Mouse (Mus musculus) kidney, postnatal 36 days (tissue): ENCODE results near the gene Gpr155.
A peak's percentile ranks its signal among the peaks of the same experiment; 100 is the strongest.

Experiments
- DNase-seq, 2 experiments: peaks; one replicate each; pipeline ENCODE4 v3.0.0; 2021 to 2022; ENCODE audit warnings: mixed read lengths in 2 of 2

Gene Gpr155

DNA sequence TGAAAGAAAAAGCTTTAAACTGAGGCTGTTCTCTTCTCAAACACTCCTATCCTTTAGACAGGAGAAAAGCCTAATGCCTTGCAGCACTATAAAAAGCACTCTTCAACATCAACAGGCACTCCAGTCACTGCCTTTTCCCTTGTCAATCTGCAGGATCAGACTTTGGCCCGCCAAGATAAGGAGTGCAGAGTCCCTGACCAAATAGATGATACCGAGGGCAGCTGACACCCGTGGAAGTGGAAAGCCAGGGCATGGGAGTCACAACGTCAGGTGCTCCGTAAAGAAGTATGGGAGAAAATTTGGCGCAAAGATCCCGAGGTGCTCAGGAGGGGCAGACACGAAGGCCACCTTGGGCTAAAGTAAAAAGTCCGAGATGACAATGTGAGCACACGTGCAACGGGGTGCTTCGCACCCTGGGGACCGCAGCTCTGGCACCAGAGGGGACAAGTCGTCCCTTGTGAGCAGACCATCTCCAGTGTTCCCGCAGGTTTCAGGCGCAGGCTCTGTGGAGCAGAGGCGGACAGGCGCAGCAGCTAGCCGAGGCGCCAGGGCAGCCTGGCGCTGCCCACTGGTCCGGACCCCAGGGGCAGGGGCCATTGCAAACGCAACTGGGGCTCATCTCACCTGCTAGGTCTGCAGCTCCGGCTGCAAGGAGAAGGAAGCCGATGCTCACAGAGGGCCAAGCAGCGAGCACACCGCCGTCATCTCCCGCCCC, 574 bp downstream of the Gpr155 start:
- peak in 1 of 2 experiments; percentile 14 for DNase-seq

DNA sequence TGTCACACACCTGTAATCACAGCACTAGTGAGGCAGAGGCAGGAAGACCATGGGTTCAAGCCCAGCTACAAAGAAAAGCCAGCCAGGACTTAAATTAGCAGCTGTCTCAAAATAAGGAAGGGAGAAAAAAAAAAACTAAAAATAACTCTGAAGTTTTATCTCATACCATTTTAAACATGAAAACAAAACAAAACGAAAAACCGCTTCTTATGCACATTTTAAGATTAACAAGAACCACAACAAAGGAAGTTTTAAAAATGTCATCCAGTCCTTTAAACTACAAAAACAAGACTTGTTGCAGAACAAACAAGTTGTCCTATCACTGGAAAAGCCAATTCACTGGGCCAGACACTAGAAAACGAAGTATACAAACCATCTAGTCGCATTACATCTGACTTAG, 1.2 kb downstream of the Gpr155 start:
- no peak for DNase-seq

DNA sequence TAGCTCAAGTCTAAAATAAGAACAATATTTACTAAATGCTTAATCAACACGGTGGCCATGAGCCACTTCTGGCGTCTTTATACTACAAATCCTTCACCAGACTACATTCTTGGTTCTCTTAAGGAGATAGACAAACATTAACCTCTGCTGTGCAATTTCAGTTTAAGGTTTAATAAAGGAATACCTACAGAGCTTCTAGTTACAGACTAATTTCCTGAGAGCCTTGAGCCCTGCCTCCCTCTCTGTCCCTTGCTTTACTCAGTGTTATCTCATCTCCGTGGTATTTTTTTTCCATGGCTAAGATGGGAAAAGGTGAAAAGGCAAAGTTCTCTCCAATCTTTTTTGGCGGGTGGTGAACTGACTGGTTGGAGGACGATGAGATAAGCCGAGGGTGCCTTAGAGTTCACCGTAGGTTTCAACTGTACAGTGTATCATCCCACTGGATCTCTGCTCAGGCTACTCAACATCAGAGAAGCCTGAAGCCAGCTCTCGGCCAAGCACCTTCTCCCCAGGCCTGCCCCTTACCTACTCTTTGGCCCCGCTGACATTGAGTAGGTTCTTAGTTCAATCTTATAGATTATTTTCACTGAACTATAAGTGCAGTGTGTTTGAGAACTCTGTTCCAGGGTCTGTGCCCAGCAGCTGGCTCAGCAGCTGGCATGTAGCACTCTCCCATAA, 5.9 kb downstream of the Gpr155 start:
- DNase-seq: peak in 1 of 2 experiments; percentile 15

DNA sequence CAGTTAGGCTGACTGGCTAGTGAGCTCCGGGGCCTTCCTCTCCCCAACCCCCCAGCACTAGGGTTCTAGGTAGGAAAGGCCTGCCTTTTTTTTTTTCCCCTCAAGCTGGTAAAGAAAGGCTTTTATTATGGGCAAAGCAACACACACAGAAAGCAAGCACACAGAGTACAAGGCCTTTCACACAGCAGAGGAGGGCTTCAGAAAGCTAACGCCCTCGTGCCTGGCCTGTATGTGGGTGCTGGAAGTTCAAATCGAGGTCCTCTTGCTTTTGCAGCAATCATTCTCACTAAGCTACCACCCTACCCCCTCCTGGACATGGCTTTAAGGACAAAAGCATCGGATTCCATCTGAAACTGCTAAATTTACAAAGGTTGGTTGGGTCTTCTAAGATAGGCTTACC, 6.7 kb downstream of the Gpr155 start:
- DNase-seq: no peak

DNA sequence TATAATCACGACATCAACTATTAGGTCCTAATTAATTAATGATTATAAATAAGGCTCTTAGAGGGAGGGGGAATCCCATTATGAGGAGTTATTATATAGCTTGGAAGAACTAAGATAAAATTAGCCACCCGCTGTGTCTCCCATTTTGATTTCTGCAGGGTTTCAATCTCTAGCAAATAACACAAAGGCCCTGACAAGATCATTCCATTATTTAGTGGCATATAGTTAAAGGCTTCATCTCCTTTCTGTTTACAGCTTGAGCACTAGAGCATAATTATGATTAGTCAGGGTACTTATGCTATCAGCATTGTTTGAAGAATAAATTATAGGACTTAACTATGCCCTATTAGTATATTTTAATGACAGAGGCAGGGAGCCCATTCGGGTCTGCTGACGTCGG, 8.0 kb downstream of the Gpr155 start:
- DNase-seq: no peak

DNA sequence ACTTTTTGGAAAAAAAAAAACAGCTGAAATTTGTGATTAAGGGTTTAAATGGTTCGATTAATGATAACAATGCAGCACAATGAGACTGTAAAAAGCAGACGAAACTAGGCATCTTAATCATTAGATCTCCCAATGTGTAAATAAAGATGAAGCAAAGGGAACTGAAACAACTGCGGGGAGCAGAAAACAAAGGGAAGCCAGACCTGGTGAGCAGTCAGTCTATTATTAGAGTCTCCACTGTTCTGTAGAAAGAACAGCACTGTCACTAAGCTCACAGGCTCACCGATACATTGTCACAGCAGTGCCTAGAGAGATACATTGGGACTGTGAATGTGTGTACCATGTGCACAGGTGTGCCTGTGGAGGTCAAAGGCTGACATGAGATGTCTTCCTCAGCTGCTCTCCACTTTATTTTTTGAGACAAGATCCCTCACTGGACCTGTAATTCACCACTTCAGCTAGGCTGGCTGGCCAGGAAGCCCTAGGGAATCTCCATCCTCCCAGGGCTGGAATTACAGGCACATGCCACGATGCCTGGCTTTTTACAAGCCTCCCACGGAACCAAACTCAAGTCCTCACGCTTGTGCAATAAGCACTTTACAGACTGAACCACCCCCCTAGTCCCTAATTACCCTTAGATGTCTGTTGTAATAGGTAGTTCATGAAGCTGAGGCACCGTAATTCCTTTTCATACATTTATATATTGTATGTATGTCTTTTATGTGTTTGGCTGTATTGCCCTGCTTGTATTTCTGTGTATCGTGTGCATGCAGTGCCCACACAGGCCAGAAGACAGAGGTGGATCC, 14.6 kb downstream of the Gpr155 start:
- no peak for DNase-seq

DNA sequence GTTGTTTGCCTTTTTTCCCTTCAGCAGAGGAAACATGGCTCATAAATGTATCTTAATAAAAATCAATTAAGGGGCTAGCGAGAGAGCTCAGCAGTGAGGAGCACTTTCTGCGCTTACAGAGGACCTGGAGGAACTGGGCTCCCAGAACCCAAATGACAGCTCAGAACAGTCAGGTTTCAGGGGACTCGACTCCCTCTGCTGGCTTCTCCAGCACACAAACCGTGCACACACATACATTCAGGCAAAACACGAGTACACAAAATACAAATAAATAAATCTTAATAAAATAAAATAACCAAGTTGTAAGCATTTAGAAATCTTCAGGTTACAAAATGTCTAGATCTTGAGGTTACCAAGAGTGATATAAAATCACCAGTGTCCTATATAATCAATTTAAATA, 22.9 kb downstream of the Gpr155 start:
- no peak for DNase-seq

DNA sequence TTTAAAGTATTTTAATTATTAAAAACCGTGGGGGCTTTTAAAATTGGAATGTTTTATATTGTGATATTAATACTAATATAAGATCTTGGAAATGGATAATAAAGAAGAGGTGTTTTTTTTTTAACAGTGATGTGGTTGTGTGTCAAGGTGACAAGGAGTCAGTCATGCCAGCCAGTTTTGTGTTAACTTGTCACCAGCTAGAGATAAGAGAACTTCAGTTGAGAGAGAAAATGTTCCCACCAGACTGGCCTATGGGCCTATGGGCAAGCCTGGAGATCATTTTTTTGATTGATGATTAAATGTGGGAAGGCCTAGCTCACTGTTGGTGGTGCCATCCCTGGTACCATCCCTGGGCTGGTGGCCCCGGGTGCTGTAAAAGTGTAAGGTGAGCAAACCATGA, 25.8 kb downstream of the Gpr155 start:
- no peak for DNase-seq

DNA sequence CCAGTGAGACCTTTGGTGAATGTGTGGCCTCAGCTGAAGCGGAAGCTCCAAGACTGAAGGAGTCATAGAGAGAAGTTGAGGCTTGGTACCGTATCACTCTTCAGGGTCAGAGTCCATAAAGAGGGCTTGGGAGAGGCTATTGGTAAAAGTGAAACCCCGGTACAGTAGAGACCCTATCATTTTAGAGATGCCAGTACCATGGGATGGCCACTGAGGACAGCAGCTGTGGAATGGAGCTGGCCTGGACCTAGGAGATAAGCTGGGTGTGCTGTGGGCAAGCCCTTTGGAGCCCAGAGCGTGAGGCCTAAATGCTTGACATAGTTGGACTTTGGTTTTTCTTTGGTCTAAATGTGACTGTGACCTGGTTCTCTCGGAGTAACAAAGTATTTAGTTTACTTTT, 26.4 kb downstream of the Gpr155 start:
- peak in 1 of 2 experiments; percentile 34 for DNase-seq

DNA sequence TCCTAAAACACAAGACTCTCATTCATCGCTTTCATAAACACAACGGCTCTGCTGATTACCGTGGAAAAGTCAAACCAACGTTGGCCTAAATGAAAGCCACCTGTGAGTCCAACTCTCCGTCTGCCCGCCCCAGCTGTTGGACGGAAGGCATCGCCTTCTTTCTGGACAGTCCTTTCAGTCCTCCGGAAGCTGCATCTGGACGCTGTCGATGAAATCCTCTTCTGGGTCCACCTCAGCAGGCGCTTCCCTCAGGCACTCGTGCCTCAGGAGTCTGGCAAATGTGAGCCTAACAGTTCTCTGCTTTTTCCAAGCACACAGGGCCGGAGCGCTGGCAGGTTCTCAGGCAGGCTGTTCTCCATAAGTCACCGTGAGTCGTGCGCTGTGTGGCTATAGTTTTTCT, 29.4 kb downstream of the Gpr155 start:
- no peak for DNase-seq

DNA sequence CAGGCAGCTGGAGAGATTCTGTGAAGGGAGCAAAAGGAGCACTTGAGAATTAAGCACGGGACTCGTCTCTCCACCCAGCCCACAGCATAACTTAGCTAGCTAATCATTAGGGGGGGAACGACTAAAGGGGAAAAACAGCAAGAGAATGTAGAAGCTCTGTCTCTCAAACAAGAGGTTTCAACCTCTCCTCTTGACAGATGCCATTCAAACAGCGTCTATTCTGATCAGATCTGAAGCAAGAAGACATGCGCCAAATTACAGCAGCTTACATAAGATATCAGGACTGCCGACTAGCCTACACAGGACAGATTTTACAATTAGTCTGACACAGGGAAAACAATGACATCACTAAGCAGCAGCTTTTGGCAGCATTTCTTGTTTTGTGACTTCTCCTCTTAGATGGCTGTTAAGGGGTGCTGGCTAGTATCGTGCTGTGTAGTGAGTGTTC, 34.4 kb downstream of the Gpr155 start:
- peak; percentile 11 to 40 for DNase-seq

DNA sequence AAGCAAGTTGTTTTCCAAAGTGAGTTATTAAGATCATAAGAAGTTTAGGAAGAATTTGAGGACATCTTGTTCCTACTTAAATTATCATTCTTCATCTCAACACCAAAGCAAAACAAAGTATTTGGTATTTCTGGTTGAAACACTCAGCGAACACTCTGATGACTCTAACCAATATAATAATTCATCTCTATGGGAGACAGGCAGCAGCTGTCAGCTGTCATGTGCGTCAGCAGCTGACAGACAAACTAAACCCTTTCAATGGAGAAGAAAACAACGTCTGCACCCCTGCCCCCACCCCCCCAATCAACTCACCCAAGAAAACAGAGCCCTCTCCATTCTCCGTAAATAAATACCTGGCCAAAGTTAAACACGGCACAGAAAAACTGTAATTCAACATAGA, 34.9 kb downstream of the Gpr155 start:
- peak in 1 of 2 experiments; percentile 24 for DNase-seq

DNA sequence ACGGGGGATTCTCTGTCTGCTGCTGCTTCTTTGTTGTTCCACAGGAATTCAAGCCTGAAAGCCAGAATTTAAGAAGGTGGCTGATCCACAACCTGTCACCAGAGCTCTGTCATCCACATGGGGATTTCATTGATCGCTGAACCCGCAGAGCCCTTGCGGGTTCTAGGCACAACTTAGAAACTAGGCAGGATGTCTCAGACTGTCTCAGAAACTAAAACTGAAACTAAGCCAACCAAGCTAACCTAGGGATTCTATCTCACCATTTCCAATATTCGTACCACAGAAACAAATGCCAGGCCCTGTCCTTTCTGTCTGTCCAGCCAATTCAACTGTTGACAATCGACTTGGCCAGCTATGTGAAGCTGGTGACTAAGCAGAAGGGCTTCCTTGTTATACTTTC, 38.2 kb downstream of the Gpr155 start:
- no peak for DNase-seq

DNA sequence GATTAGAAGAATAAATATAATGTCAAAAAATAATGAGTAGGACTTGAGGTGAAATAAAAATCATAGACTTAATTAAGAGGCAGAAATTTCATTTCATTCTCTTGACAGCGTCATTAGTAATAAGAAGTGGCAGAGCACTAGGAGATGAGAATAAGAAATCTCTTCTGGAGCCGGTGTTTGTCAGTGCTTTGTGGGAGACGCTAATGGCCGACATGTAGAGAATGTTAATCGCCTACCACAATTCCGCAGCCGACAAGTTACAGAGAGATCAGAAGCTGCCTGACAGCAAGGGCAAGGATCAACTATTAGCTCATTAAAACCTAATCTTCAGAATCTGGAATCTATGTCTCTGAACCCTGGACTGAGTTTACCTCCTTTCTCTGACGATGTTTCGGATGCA, 38.6 kb downstream of the Gpr155 start:
- no peak for DNase-seq

DNA sequence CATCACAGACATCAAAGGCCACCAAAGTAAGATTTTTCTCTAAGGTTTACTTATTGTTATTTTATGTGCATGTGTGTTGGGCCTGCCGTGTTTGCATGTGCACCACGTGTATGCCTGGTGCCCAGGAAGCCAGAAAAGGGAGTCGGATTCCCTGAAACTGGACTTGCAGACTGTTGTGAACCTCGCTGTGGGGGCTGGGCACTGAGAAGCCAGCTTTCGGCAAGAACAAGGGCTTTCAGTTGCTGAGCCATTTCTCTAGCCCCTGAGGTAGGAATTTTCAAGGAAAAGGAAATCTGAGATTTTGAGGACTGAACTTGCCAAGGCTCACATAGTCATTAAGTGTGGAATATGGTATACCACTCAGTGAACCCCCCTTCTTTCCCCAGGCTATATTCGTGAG, 39.2 kb downstream of the Gpr155 start:
- no peak for DNase-seq

DNA sequence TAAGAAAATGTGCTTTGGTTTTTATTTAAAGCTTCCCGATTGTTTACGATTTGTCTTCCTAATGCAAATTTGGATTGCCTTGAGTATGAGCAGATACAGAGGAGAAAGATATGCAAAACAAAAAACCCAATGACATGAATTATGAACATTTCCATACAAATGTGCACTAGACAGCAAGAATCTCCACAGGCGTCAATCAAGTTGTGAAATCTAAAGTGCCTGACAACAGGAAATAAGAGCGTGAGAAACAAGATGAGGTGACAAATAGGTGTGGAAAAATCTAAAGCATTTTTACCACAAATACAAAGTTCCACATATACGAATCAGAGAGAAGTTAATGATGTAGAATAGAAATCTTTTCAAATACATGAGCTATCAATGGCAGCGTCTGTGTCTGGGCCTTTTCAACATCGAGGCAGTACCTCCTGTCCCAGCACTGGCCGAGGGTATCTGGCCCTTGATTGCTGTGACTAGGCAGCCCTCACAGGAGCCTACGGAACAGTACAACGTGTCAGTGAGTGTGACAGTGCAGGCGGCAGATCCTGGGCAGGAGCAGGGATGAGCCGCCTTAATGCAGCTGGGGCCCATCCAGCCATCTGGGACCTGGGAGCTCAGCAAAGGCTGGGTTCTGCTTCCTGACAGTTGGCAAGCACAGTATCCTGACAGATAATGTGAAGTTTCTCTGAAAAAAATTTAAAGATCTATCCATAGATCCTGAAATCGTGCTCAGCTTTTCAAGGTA, 39.9 kb downstream of the Gpr155 start:
- no peak for DNase-seq

DNA sequence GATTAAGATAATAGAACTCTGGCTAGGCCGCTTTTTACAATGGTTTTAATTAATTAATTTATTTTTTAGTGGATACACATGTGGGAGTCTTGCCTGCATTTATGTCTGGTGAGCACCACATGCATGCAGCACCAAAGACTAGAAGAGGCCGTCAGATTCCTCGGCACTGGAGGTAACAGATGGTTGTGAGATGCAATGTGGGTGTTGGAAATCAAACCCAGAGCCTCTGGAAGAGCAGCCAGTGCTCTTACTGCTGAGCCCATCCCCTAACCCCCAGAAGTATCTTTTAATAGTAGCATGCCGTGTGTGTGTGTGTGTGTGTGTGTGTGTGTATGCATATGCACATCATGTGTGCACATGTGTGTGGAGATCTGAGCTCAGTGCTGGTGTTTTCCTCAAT, 41.2 kb downstream of the Gpr155 start:
- DNase-seq: no peak

DNA sequence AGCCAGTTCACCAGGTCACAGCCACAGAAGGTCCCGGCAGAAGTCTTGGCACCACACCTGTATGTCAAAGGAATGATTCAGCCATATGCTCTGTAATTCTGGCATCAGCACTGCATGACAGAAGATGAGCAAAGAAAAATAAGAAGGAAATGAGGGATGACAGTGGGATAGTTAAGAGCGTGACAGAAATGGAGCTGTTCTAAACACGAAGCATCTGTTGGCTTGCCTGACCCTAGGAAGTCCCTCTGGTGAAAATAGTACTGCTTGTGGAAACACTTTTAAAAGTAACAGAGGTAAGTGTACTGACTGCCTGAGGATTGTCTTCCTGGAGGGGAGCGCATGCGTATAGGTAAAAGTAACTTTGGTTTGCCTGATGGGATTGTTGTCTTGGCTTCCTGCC, 42.7 kb downstream of the Gpr155 start:
- DNase-seq: no peak

DNA sequence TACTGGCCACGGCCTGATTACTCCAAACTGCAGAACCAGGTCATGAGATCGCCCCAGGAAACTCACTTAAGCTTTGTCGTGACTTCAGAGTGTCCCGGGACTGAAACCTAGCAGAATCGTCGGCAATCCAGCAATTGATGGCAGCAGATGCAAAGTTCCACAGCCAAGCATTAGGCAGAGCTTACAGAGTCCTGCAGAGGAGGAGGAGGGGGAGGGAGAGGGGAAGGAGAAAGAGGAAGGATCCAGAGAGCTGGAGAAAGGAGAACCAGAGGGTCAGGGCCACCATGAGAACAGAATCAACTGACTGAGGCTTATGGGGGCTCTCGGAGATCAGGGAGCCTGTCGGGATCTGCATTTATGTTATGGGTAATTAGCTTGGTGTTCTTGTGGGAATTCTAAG, 48.0 kb downstream of the Gpr155 start:
- DNase-seq: no peak

DNA sequence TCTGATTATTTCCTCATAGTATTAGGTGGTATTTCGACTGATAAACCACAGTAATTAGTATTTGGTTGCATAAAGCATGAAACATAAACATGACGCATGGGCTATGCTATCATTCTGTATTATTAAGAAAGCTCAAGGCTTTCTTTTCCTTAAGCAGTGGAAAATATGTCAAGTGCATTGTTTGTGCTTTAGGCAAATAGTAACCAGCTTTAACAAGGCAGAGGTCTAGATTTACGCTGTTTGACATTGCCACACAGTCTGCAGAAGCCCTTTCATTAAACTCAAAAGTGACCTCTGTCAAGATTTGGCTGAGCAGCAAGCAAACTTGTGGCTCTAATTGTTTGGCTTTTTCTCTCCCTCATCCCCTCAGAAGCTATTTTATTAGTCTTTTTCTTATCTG, 50.4 kb downstream of the Gpr155 start:
- DNase-seq: no peak

DNA sequence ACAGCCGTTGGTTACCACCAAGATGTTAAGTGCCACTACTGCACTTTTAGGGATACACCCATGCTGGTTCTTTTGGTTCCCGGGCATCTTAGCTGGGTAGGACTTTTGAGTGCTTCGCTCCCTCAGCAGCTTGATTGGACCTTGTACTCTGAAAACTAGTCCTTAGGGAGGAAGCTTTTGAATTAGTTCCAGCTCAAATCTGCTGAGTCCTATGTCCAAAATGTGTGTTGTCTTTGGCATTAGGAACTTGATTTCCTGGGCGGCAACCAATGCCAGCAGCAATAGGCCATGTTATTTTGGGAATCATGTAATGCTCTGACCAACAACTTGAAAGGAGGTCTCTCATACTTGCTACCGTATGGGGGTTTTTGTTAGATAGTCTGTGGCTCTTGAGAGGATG, 60.5 kb downstream of the Gpr155 start:
- DNase-seq: peak; percentile 36 to 75

DNA sequence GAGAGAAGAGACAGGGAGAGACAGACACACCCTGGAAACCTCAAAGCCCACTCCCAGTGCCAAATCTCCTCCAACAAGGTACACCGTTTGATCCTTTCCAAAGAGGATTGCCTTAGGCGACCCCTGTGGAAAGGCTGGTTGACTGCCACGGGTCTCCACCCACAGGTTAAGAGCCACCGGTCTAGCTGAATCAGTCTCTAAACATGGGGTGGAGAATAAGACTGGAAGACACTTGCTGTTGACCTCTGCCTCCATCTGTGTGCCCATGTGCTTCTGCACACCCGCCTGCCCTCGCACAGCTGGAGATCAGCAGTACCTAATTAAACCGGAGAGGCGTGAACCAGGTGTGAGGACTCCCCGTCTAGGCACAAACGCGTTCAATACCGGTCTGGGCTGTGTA, 63.4 kb downstream of the Gpr155 start:
- DNase-seq: peak in 1 of 2 experiments; percentile 12

DNA sequence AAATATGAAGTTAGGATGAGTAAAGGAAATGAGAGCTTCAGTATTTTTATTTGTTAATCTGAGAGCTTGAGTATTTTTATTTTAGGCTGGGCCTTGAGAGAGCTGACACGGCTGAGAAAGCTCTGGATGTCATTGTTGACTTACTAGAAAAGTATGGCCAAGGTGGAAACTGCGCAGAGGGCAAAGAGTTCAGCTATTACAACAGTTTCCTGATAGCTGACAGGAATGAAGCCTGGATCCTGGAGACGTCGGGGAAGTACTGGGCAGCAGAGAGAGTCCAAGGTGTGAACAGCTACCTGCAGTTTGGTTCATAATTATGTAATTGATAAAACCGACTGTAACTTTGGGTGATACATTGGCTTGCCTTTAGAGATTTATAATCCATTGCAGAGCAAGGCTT, 67.2 kb downstream of the Gpr155 start:
- no peak for DNase-seq
